Mouse (Mus musculus) CD4-positive, CD25-positive, alpha-beta regulatory T cell, adult 2 months (primary cell): ENCODE data around the gene Pax2.

ENCODE experiments used
- DNase-seq: peaks from one replicate; pipeline ENCODE4 v3.0.0-alpha.2; 2012; ENCODE audit warnings: low read depth, low spot score

The Pax2 gene

DNA sequence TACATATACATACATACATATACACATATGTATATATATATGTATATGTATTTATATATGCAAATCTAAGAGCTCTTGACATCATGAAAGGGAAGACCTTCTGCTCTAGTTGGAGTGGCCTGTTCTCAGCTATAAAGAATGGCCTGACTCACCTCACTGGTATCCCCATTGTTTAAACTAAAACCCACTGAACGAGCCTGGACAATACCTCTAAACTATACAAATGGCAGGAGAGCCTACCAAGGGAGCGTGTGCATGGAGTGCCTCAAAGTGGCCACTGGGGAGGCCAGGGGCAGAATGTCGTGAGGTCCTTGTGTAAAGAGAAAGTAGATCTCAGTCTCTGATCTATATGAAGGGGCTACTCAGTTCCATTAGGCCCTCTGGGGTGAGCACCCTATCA, 26.1 kb downstream of the Pax2 start:
- no peak for DNase-seq

- no peak for DNase-seq
These were observed 28.5 kb downstream of the Pax2 start for GRCm38 (mm10) chr19:44784391-44784790.

DNA sequence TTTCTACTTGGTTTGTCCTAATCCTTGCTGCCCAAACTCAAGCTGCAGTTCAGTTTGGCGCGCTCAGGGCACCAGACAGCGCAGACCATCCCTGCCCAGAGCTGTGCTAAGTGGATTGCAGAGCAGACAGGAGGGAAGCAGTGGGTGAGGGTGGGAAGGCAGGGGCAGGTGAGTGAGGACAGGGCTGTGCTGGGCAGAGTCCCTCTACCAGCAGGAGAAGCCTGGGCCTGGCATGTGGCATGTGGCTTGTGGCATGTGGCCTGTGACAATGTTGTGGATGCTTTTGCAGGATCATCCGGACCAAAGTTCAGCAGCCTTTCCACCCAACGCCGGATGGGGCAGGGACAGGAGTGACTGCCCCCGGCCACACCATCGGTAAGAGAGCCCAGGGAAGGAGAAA, 32.6 kb downstream of the Pax2 start:
- DNase-seq, result no peak

DNA sequence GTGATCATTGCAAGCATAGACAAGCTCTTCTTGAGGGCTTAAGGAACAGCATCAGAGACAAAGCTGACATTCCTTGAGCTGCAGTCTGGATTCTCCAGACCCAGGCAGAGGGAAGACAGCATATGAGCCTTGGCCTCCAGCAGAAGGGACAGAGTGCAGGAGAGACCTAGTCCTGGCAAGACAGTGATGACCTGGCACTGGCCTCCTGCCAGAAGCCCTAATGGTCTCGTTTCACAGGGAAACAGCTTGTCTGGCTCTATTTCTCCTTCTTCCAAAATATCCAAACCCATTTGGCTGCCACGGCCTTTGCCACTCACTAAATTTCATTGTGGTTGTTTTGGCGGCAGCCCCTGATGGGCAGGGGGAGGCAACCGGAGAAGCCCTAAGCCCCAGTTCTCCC, 36.1 kb downstream of the Pax2 start:
- DNase-seq, result no peak

GRCm38 (mm10) chr19:44797110-44798060, 41.5 kb downstream of the Pax2 start:
- no peak for DNase-seq

- DNase-seq, result no peak
These were observed 42.9 kb downstream of the Pax2 start for GRCm38 (mm10) chr19:44798731-44799130.

DNA sequence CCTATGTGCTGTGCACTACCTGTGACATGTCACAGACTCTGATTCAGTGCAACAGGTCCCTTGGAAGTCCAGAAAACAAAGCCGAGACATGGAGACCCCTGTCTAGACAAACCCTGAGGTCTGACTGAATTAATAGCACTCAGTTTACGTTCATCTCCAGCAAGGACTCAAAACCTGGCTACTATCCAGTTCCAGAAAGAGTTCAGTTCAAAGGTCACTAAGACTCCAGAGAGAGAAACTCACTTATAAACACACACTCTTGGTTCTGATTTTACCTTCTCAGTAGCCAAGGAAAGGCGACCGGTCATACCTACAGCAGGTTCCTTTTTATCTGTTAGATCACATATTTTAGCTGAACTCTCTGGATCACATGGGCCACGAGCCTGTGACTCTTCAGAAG, 43.3 kb downstream of the Pax2 start:
- no peak for DNase-seq

DNA sequence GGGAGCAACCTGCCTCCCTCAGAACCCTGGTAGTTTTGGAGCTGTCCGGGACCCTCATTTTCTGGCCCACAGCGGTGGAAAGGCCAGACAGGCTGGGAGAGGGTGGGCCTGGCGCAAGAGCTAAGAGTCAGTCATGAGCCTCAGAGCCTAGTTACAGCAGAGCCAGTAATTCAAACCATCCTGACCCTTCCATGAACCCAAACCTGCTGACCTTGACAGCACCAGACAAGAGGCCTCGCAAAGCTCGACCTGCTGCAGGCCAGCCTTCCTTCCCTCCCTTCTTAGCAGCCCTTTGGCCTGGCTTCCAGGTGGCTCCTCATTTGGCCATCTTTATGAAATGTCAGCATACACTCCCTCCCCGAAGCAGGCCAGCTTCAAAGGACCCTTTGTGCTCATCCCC, 44.5 kb downstream of the Pax2 start:
- no peak for DNase-seq

- no peak for DNase-seq
These were observed 52.9 kb downstream of the Pax2 start for GRCm38 (mm10) chr19:44808734-44809133.

DNA sequence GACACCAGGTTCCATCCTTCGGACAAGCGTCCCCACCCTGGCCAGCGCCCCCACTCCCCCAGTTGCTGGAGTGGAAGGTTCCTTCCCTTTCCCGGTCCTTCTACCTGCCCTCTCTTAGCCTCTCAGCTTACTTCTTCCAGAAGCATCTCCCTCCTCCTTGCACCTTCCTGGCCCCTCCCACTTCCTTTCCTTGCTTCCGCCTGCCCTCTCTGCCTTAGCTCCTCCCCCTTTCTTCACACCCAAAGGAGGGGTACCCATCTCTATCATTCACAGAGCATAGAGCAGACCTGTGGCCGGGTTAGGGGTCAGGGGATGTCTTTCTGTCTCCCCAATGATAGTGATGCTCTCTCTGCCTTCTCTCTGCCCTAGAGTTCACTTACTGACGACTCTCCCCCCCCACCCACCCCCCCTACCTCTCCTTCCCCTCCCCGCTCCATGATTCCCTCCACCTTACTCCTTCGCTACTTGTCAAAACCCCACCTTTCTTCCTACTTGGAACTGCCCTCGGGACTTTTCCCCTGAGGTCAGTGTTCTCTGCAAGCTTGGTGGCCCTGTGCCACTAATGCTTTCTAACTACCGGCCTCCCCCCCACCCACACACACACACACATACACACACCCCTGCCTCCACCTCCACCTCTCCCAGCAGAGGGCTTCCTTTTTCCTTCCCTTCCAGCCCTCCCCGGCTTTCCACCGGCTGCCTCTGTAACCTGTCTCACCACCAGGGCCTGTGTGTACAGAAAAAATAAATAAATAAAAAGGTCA, 57.0 kb downstream of the Pax2 start:
- DNase-seq, result no peak

DNA sequence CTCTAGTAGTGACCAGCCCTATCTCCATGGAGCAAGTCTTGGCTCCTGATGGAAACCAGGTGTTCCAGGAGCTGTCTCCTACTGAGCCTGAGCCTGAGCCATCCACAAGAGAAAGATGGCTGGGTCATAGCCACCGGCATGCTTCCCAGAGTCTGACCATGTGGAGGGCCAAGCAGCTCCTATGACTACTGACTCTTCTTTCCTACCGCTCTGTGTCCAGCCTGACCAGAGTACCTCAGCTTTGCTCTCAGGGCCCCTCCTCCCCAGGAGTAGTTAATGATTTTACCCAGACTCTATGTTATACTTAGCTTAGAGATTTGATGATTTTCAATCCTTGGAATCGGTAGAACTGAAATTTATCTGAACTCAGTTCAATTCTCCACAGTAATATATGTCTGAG, 59.3 kb downstream of the Pax2 start:
- DNase-seq, result no peak

DNA sequence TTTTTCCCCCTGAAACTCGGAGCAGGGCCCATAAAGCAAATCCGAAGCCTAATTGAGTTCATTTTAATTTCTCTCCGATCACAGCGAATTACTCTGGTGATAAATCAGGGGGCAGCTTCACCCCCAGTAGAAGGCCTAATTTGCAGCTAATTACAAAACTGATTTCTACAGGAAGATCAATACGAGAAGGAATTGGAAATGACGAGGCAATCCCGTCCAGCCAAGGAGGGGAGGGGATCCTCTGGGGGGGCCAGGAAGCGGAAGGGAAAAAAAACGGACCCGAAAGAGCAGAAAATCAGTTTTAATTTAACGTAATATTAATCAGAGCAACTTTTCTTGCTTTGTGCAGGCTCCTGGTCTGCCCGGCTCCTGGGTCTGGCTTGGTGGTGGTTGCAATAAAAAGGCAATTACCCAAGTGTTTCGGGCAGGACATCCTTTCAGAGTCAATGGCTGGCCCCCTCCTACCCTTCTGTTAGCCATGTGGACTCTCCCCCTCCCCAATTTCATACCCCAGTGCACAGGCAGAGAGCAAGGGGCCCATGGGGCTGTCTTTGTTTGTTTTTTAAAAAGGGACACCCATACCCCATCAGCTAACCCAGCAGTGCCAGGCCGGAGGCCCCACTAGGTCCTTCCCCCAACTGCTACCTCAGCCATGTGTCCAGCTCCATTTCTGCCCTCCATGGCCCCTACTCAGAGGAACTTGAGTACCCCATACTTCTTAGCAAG, 61.7 kb downstream of the Pax2 start:
- DNase-seq, result no peak

GRCm38 (mm10) chr19:44818676-44819075, 62.8 kb downstream of the Pax2 start:
- no peak for DNase-seq

DNA sequence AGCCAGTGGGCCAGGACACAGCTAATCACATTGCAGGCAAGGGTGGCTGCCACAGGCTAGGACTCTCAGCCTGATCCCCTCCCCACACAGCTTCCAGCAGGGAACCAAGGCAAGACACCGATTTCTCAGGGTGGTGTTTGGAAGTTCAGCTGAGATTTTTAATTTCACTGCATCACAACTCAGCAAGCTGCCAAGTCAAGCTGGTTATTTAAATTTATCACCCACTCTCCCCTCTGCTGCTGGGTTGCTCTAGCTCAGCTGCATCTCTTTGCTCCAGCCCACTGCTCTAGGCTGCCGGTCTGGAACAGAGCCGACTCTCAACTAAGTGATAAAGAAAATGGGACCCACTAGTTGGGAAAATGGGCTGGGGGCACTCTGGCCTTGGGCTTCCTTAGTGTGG, 65.7 kb downstream of the Pax2 start:
- DNase-seq, result no peak

GRCm38 (mm10) chr19:44822295-44822694, 66.5 kb downstream of the Pax2 start:
- no peak for DNase-seq

DNA sequence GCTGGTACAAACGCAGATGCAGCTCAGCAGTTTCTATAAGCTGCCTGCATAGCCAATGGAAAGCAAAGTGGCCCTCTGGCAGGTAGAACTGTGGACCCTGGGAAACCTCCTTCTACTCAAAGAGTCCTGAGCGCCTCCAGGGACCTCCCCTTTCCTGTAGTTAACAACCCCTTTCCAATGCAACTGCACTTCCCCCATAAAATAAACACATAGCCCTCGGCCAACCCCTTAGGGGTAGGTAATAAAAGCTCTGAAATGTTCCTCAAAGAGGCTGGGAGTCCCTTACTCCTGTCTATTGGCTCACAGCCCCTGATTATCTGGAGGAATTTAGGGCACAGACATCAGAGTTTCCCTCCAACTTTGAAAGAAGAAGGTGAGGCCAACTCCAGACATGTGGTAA, 67.8 kb downstream of the Pax2 start:
- DNase-seq, result no peak

DNA sequence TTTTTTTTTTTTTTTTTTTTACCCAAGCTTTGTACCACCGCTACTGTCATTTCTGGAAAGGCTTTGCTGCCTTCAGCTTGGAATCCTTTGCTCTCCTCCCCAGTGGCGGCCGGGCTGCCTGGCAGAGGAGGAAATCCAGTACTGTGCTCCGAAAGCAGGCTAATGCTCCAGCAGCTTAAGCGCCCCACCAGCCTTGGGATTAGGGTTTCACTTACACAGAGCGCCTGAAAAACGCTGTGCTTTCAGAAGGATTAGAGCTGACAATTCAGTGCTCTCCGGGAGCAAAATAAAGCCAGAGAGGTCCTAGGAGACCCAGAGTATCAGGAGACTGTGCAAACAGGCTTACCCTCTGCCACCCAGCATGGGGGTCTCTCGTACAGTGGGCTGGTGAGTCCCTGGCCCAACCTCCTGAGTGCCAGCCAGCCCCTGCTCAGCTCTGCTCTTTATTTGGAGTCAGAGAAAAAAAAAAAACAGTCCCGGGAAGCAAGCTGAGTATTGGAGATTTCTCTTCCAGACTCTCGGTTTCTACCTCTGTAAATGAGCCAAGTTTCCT, 69.4 kb downstream of the Pax2 start:
- no peak for DNase-seq

DNA sequence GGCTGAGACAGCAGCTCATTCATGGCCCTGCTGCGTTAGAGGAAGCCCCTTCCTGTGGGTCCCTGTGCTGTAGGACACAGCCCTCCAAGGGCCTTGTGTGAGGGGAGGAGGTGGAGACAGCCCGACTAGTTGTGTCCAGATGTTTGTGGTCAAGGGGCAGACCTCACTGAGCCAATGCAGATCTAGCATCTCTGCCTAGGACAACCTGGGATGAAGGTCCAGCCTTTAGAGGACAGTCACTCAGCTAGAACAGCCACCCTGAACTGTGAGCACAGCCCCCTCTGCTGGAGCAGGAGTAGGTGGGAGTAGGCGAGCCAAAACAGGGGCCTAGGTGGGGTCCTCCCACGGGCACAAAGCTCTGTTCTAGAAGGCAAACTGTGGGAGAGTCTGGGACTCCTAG, 70.0 kb downstream of the Pax2 start:
- no peak for DNase-seq

- DNase-seq, result no peak
These were observed 77.5 kb downstream of the Pax2 start for GRCm38 (mm10) chr19:44833391-44833790.

GRCm38 (mm10) chr19:44834218-44835041, 78.6 kb downstream of the Pax2 start:
- DNase-seq, result no peak
